Mouse (Mus musculus) hindbrain, embryonic 15.5 days (tissue): ENCODE data around the gene Ap4m1. TPM values are rescaled to one million over a fixed set of nuclear protein-coding genes. Genes with fewer than 3 reads are reported as not detected.

Experiments
- ATAC-seq: fragments of 200-750 bp; cut with Nextera tagmentation; 2 replicates; pipeline ENCODE4 v1.8.0; 2017; ENCODE audit warnings: low read depth, moderate number of reproducible peaks, moderate TSS enrichment; ENCODE audit not compliant: low FRiP score
- H3K27ac ChIP-seq: fragments of 300-500 bp; sonication (generic); replicated peaks from 2 replicates; pipeline ENCODE4 v1.5.1; 2015; ENCODE audit warnings: mild to moderate bottlenecking, inconsistent platforms
- H3K27me3 ChIP-seq: fragments of 300-500 bp; sonication (generic); 2 replicates; pipeline ENCODE4 v1.6.1; 2015; ENCODE audit warnings: control low read depth, inconsistent platforms
- H3K36me3 ChIP-seq: fragments of 300-500 bp; sonication (generic); 2 replicates; pipeline ENCODE4 v1.6.1; 2015; ENCODE audit warnings: control low read depth, inconsistent platforms
- H3K4me1 ChIP-seq: fragments of 300-500 bp; sonication (generic); replicated peaks from 2 replicates; pipeline ENCODE4 v1.6.1; 2015; ENCODE audit warnings: control low read depth, inconsistent platforms
- H3K4me2 ChIP-seq: fragments of 300-500 bp; sonication (generic); 2 replicates; pipeline ENCODE4 v1.6.1; 2015; ENCODE audit warnings: moderate library complexity, mild to moderate bottlenecking, inconsistent platforms
- H3K4me3 ChIP-seq: fragments of 300-500 bp; sonication (generic); 2 replicates; pipeline ENCODE4 v1.5.1; 2015; ENCODE audit warnings: mild to moderate bottlenecking, inconsistent platforms
- H3K9ac ChIP-seq: fragments of 300-500 bp; sonication (generic); 2 replicates; pipeline ENCODE4 v1.6.1; 2015; ENCODE audit warnings: inconsistent platforms
- H3K9me3 ChIP-seq: fragments of 300-500 bp; sonication (generic); 2 replicates; pipeline ENCODE4 v1.6.1; 2016; ENCODE audit warnings: control low read depth, inconsistent platforms
- WGBS: fragments of 180-500 bp; shearing (Covaris S2); methylation state at CpG from one replicate; pipeline ENCODE4 v1.1.7; 2015; 5-methylcytosine and 5-hydroxymethylcytosine counted together
- polyA plus RNA-seq: library from polyadenylated mRNA; unstranded; fragments of >200 nt; fragmentation: Nextera tagmentation; extraction: Ambion mirVana; gene quantifications from 2 replicates; pipeline ENCODE4 v1.2.1, GENCODE M21; 2015

Gene Ap4m1
- polyA plus RNA-seq, 1 experiment from 2014 or later, result 26.2 TPM

DNA sequence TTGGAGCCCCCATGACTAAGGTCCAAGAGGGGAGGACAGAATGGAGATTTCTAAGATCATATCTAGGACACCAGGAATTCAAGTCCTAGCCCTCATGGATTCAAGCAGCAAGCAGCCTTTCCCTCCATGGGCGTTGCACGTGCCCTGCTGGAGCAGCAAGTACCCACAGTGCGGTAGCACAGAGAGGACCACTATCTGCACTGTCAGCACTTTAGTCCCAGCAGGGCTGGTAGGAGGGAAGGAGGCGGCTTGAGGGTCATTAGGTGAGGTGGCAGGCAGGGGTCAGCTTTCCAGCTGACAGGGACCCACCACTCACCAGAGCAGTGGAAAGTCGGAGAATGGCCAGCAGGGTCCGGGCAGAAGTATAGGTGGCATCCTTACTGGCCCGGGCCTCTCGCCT, 6.2 kb upstream of the Ap4m1 start:
- 81% methylated on average over 8 of the region's 8 CpGs for WGBS
- ATAC-seq, result no peak
- no peak overlapping the region for H3K4me3 ChIP-seq
- no peak overlapping the region for H3K9ac ChIP-seq
- no peak overlapping the region for H3K4me2 ChIP-seq
- no peak overlapping the region for H3K27ac ChIP-seq
- H3K27me3 ChIP-seq, result no peaks in the 10 kb centered on the region
- peaks cover 72% of the 10 kb centered on the region for H3K36me3 ChIP-seq
- H3K4me1 ChIP-seq, result peaks cover 32% of the 10 kb centered on the region
- no peaks in the 10 kb centered on the region for H3K9me3 ChIP-seq

DNA sequence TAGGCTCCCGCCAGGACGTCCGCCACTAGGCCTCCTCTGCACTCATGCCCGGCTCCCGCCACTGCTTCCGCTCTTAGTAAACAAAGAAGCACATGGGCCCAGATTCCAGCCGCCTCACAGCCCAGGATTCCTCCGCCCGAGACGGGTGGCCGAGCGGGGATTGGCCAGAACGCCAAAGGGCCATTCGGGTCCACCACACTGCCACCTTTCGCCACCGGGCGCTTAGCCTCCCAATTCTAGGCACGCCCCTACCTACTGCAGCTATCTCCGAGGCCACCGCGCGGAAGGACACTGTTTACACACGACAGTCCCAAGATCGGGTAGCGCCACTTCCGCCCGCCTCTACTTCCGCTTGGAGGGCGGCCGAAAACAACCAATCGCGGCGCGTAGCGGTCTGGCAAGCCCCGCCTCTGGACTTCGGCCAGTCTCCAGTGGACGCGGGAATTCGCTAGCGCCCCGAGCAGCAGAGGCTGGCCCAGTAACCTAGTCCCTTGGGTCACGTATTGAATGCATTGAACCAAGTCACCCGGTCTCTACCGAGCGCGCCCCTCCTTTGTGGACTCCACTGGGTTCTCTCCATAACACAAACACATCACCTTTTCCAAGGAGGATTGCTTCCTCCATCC, 753 bp upstream of the Ap4m1 start:
- 0% methylated on average over 47 of the region's 47 CpGs for WGBS

DNA sequence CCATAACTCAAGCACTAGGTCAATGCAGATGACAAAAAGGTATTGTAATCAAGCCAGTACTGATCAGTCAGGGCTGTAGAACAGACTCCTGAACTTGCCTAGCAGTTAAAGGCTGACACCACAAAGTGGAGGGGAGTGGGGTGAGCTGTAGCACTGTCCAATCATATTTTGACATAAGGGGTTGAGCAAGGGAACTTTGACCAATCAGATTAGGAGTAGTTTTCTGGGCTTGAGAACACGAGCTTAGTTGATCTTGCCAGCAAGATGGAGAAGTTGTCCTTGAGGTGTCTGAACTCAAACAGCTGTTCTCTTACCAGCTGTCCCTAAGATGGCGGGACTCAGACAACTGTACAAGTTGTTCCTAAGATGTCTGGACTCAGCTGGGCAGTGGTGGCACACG, 1.4 kb downstream of the Ap4m1 start:
- Histone ChIP-seq H3K27ac (no peak overlapping the region), H3K27me3 (no peaks in the 10 kb centered on the region), H3K4me3 (peak overlapping the region; percentile 78), H3K9ac (no peak overlapping the region), H3K9me3 (no peaks in the 10 kb centered on the region), H3K4me1 (peaks cover 33% of the 10 kb centered on the region), H3K4me2 (peak overlapping the region; percentile 94), H3K36me3 (peaks cover 44% of the 10 kb centered on the region)
- ATAC-seq, result no peak
- 78% methylated on average over 3 of the region's 3 CpGs for WGBS

More for the DNA sequence above, 753 bp upstream of the Ap4m1 start:
- ATAC-seq, result peak; percentile 88
- H3K9ac ChIP-seq, result peak overlapping the region; percentile 55
- H3K27ac ChIP-seq, result peak overlapping the region; percentile 92
- peak overlapping the region; percentile 94 for H3K4me2 ChIP-seq
- no peaks in the 10 kb centered on the region for H3K27me3 ChIP-seq
- H3K4me3 ChIP-seq, result peak overlapping the region; percentile 78
- H3K4me1 ChIP-seq, result peaks cover 33% of the 10 kb centered on the region
- no peaks in the 10 kb centered on the region for H3K9me3 ChIP-seq
- H3K36me3 ChIP-seq, result peaks cover 47% of the 10 kb centered on the region

DNA sequence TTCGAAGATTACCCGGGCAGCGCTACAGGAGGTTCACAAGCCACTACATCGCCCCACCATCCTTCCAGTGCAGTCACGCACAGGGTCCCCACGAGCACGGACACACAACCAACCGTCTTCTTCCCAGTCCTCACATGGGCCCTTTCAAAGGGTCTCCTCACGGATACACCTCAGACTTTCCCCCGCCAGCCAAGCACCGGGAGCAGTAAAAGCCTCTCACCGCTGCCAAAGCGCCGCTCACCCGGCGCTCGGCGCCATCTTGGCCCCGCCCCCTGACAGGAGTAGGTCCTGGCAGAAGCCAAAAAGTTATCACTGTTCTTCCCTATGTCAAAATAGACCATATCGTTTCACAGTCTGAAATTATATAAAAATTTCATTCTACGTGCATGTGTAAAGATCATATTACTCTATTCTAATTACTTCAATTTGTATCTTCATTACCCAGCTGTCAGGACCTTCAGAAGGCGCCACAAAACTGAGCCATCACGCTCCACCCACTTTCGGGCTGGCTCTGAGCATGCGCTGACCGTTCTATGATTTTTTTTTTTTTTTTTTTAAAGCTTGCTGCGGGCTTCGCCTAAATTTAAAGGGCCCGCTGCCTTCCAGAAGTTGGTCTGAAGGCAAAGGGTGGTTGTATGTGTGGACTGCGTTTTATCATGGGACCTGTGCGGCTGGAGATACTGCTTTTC, 15.3 kb downstream of the Ap4m1 start, which contains the start of the genes Taf6 and Cnpy4:
TSS of gene Taf6 (minus strand) at position 502 of the 689 bp plus-strand sequence.
TSS of gene Cnpy4 (plus strand) at position 536 of the 689 bp plus-strand sequence.
- H3K4me1 ChIP-seq, result peaks cover 16% of the 10 kb centered on the region
- peak within 1 kb of the TSS; percentile 85 for H3K27ac ChIP-seq
- under 1% methylated on average over 31 of the region's 31 CpGs for whole genome bisulfite sequencing

DNA sequence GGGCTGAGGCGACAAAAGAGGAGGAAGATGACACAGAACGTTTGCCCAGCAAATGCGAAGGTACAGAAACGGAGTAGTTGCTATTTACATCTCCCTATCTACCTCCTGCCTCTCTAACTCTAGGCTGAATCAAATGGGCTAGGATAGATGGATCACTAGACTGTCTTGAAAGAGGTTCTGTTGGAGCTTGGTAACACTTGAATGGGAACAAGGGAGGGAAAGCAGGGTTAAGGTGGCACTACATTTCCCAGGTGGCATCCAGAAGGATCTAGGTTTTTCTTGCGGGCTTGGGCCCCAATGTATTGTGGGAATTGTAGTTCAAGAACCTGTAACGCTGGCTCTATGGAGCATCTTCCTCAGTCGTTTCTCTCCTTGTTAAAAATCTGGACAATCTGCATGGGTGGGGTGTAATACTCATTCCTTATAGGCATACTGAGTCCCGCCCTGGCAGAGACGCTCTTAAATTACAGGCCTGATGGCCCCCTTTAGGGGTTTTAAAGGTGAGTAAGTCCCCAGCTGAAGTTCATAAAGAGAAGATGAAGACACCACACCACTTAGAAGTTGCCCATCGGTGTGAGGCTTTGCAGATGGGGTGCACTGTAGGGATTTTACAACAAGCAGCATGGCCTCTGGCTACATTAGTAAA, 16.0 kb downstream of the Ap4m1 start:
- H3K9ac ChIP-seq, result peak overlapping the region; percentile 87
- under 1% methylated on average over 10 of the region's 10 CpGs for WGBS
- H3K36me3 ChIP-seq, result peaks cover 23% of the 10 kb centered on the region; the same call in 1 of the 2 replicates
- H3K9me3 ChIP-seq, result no peaks in the 10 kb centered on the region
- peak overlapping the region; percentile 62 for H3K4me2 ChIP-seq
- peak; percentile 82 for ATAC-seq
- H3K4me1 ChIP-seq, result peaks cover 16% of the 10 kb centered on the region
- H3K4me3 ChIP-seq, result peak overlapping the region; percentile 77
- peak overlapping the region; percentile 85 for H3K27ac ChIP-seq
- no peaks in the 10 kb centered on the region for H3K27me3 ChIP-seq

More for the DNA sequence above, 15.3 kb downstream of the Ap4m1 start, which contains the start of the genes Taf6 and Cnpy4:
- Histone ChIP-seq H3K9ac (peak within 1 kb of the TSS; percentile 87), H3K4me2 (peak within 1 kb of the TSS; percentile 62), H3K9me3 (no peaks in the 10 kb centered on the region), H3K27me3 (no peaks in the 10 kb centered on the region), H3K36me3 (peaks cover 26% of the 10 kb centered on the region), H3K4me3 (peak within 1 kb of the TSS; percentile 77)
- peak; percentile 82 for ATAC-seq

DNA sequence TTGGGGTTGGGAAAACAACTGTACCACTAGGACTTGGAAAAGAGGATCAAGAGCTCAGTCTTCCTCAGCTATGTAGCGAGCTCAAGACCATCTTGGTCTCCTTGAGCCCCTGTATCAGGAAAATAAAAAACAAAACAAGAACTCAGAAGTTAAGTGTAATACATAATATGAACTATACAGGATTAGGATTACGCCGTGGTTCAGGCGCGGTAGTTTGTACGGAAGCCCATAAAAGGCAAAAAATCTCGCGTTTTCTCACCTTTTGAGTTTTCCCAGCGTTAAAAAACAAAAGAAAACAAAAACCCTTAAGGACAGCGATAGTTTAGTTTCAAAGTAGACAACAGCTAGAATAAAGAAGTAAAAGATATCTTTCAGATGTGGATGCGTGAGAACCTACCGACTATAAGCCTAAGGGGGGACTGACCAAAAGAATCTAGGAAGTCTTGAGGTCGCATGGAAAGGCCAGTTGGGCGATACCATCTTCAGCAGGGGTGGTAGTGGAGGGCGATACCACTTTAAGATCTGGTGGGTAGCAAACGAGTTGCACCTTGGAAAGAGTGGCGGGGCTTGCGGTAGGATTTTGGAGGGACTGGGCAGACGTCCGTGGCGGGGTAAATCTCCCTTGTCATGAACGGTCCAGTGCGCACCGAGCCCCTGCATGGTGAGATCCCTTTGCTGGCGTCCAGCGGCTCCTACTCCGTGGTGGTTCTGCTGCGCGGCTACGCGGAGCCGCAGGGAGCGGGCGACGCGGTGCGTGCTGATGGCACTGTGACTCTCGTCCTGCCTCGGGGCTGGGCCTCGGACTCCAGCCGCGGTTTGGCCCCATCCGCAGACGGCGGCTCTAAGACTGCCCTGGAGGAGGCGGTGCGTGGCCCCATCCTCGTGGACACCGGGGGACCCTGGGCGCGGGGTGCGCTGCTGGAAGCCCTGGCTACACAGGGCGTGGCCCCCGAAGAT, 22.2 kb downstream of the Ap4m1 start, which contains the start of gene Mblac1:
TSS of gene Mblac1 (plus strand) at position 544 of the 957 bp plus-strand sequence.
- Histone ChIP-seq H3K27ac (peak within 1 kb of the TSS; percentile 94), H3K9ac (peak within 1 kb of the TSS; percentile 85), H3K36me3 (0 out of 2 replicates have a peak, but pooled peaks cover 14% of the 10 kb centered on the region), H3K27me3 (no peaks in the 10 kb centered on the region), H3K4me3 (peak within 1 kb of the TSS; percentile 70), H3K4me1 (peaks cover 19% of the 10 kb centered on the region), H3K9me3 (no peaks in the 10 kb centered on the region), H3K4me2 (peak within 1 kb of the TSS; percentile 96)
- ATAC-seq, result peak; percentile 82
- 8% methylated on average over 54 of the region's 54 CpGs for WGBS

DNA sequence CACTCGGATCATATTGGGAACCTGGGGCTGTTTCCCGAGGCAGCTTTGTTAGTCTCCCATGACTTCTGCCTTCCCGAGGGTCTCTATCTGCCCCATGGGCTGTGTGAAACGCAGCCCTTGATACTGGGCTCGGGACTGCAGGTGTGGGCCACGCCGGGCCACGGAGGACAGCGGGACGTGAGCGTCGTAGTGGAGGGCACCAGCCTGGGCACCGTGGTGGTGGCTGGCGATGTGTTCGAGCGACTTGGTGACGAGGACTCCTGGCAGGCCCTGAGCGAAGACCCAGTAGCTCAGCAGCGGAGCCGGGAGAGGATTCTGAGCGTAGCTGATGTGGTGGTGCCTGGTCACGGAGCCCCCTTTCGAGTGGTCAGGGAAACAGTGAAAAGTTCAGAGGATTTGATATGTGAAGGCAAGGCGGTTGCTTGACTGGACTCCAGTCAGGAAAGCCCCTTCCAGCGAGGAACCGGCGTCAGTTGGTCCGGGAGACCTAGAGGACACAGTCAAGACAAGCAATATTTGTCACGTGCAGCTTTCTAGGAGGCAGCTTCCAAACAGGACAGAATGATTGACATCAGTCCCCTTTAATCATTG, 23.0 kb downstream of the Ap4m1 start:
- ATAC-seq, result peak; percentile 74
- Histone ChIP-seq H3K4me3 (peak overlapping the region; percentile 70), H3K27me3 (no peaks in the 10 kb centered on the region), H3K9me3 (no peaks in the 10 kb centered on the region), H3K27ac (peak overlapping the region; percentile 94), H3K36me3 (0 out of 2 replicates have a peak, but pooled peaks cover 14% of the 10 kb centered on the region), H3K9ac (peak overlapping the region; percentile 85), H3K4me1 (peaks cover 19% of the 10 kb centered on the region), H3K4me2 (peak overlapping the region; percentile 96)
- WGBS, result under 1% methylated on average over 29 of the region's 29 CpGs

DNA sequence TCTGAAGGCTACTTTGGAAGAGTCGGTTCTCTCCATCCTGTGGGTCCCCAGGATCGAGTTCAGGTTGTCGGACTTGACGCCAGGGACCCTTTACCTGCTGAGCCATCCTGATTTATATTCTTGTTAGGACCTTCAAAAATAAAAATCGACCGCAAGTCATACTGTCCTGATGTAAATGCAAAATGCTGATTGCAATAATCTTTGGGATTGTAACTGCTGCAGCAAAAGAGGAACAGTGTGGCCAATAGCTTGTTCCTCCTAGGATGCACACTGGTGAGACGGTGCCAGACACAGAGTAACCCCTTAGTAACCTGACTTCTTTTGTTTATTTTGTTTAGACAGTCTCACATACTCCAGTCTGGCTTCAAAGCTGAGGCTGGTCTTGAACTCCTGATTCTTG, 23.7 kb downstream of the Ap4m1 start:
- Histone ChIP-seq H3K36me3 (0 out of 2 replicates have a peak, but pooled peaks cover 14% of the 10 kb centered on the region), H3K4me2 (peak overlapping the region; percentile 96), H3K9me3 (no peaks in the 10 kb centered on the region), H3K4me3 (peak overlapping the region; percentile 70), H3K4me1 (peaks cover 19% of the 10 kb centered on the region), H3K27me3 (no peaks in the 10 kb centered on the region), H3K27ac (peak overlapping the region; percentile 94), H3K9ac (peak overlapping the region; percentile 85)
- WGBS, result 68% methylated on average over 7 of the region's 7 CpGs
- no peak for ATAC-seq

DNA sequence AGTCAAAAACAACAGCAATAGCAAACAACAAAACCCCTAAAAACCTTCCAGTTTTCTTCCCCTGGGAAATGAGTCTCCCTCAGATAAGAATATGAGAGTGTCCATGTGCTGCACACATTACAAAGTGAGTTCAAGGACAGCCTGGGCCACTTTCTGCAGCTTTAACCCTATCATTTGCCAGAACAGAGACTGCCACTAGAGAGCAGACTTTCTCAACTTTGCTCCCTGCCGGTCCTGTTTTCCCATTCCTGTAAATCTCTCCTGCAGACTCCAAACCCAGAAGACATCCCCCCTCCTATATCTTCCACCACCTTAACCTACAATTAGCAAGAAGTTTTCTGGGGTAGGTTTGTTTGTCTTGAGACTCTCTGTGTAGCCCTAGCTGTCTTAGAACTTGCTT, 27.8 kb downstream of the Ap4m1 start:
- Histone ChIP-seq H3K27me3 (no peaks in the 10 kb centered on the region), H3K4me2 (no peak overlapping the region), H3K4me1 (peaks cover 13% of the 10 kb centered on the region), H3K36me3 (no peaks in the 10 kb centered on the region), H3K9ac (no peak overlapping the region), H3K9me3 (no peaks in the 10 kb centered on the region), H3K4me3 (no peak overlapping the region), H3K27ac (no peak overlapping the region)
- 13% methylated on average over 1 of the region's 1 CpGs for WGBS
- ATAC-seq, result no peak

DNA sequence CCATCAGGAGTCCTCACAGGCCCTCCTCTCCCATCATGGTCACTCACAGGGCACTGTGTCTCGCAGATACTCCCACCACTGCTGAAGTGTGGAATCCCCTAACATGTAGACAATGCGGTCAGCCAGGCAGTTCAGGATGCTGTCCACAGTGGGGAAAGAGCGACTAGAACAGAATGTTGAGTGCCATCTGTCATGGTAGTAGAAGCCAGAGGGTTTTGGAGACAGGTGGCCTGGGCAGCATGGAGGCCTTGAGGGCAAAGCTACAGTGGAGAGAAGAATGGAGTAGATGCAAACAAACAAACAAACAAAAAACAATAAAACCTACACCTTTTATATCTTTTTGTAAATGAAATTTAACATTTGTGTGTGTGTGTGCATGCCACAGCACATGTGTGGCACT, 30.3 kb downstream of the Ap4m1 start:
- ATAC-seq, result no peak

DNA sequence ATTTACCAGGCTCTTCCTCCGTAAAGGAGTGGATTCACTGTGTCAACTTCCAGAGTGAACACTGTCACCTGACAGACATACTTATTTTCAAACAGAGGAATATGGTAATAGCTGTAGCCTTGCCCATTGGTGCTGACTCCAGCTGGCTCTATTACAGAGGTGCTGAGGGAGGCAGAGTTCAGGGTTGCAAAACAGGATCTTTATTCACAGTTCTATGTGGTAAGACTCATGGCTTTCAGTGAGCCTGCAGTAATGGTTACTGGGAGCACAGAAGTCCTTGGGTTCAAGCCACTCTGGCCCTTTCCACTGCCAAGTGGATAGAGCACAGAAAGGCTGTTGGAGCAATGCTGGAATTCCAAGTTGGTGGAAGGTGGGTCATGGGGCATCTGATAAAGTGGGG, 35.5 kb downstream of the Ap4m1 start:
- no peak overlapping the region for H3K4me3 ChIP-seq
- 73% methylated on average over 1 of the region's 1 CpGs for WGBS

More for the DNA sequence above, 30.3 kb downstream of the Ap4m1 start:
- H3K9ac ChIP-seq, result no peak overlapping the region
- no peaks in the 10 kb centered on the region for H3K9me3 ChIP-seq
- H3K4me3 ChIP-seq, result no peak overlapping the region
- no peaks in the 10 kb centered on the region for H3K27me3 ChIP-seq
- no peaks in the 10 kb centered on the region for H3K36me3 ChIP-seq
- WGBS, result 77% methylated on average over 3 of the region's 3 CpGs
- no peak overlapping the region for H3K27ac ChIP-seq
- no peak overlapping the region for H3K4me2 ChIP-seq
- H3K4me1 ChIP-seq, result no peaks in the 10 kb centered on the region

More for the DNA sequence above, 35.5 kb downstream of the Ap4m1 start:
- H3K27ac ChIP-seq, result no peak overlapping the region
- H3K9me3 ChIP-seq, result no peaks in the 10 kb centered on the region
- no peak for ATAC-seq
- no peaks in the 10 kb centered on the region for H3K27me3 ChIP-seq
- H3K36me3 ChIP-seq, result no peaks in the 10 kb centered on the region
- H3K4me2 ChIP-seq, result no peak overlapping the region
- no peak overlapping the region for H3K9ac ChIP-seq
- no peaks in the 10 kb centered on the region for H3K4me1 ChIP-seq
